Mouse (Mus musculus): ENCODE data around the gene Trim6. TPM values are rescaled to one million over a fixed set of nuclear protein-coding genes. Genes with fewer than 3 reads are reported as not detected.
"Not testable (repeated sequence)": the region's sequence is repeated elsewhere in the genome, so short reads cannot be mapped to it uniquely, and the experiment has no call there.

The Trim6 gene
- polyA plus RNA-seq (2015; fragmentation: Nextera tagmentation; extraction: Ambion mirVana) = 0.75 and 0.99 TPM in 2 replicates

DNA sequence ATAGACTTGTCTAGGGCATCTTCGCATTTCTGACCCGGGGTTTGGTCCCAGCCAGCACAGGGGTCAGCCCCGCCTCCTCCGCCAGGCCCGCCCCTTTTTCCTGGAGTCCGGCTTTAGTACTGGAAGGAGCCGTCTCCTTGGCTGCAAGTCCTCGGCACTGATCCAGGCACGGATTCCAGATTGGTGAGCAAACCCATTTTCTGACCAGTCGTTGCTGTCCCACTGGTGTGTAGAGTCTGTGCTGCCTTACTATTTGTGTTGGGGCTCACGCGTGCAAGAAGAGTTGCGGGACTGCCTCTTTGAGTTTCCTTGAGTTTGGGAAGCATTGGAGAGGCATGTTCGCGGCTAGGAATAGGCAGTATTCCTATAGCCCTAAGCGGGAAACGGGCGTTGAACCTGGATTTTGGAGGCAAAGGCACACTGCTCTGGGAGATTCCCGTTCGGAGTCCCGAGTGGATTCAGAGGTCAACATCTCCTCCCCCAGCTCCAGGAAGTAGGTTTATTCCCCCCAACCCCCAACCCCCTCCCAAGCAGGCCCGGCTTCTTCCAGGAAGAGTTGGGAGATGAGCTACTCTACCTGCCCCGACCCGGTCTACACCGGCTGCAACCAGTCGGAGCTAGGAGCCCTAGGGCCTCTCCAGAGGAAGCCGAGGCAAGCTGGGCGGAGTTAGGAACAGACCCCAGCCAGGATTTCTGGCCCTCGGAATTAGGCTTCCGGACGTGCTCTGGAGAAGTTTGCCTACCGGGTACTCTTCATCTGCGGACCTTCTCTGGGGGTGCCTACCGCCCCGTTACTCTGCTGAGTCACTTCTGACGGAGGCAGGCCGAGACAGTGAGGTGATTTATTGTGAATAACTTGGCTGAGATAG, at the start of gene Trim6:
Trim6 (plus strand) TSS at position 93 of the 869 bp plus-strand sequence.
- peak; percentile 15 for DNase-seq (ENCODE audit: low spot score)

- DNase-seq (ENCODE audit: low spot score) = peak; percentile 60
Observed at GRCm38 (mm10) chr7:104169634-104170204, 48.9 kb upstream of the Trim6 start.

DNA sequence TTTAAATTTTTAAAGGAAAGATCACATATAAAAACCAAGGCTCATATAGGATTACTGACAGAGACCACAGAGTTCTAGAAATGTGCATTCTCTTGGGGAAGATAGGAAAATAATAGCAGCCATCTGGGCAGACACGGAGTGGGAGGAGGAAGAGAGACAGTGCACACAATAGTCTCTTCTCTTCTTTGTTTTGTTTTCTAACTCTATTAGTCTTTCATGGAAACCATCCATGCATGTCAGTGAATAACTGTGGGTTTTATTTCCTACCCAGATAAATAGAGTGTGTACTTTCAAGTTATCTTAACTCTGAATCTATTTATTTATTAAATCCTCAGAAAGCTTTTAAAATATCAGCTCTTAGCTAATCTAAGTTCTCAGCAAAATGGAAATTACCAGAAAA, 43.5 kb upstream of the Trim6 start:
- no peak for DNase-seq (ENCODE audit: low spot score)

DNA sequence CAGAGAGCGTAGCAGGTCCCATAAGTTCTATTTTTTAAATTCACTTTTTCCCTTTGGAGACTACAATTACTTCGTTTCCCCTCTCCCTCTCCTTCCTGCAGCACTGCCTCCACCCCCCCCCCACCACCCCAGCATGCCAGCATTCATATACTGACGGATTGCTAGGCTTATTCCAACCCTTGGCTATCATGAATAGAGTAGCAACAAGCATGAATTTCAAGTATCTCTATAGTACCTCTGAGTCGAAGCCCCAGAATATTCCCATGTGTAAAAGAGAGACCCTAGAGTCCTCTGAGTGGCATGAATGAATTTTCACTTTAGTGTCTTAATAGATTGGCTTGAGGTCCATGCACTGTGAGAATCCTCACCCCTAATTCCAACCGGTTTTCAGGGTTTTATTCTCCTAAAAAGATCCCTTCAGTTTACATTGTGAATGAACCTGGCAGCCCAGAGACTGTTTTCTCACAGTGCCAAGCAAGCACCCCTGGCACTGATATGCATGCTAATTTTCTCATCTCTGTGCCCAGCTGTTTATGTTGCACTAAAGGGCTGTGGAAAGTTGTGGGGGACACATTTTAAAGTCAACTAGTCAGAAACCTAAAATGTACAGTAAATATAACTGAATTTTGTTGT, 40.1 kb upstream of the Trim6 start:
- no peak for DNase-seq (ENCODE audit: low spot score)

- DNase-seq (ENCODE audit: low spot score) = no peak
Observed at GRCm38 (mm10) chr7:104179074-104179473, 39.5 kb upstream of the Trim6 start.

DNA sequence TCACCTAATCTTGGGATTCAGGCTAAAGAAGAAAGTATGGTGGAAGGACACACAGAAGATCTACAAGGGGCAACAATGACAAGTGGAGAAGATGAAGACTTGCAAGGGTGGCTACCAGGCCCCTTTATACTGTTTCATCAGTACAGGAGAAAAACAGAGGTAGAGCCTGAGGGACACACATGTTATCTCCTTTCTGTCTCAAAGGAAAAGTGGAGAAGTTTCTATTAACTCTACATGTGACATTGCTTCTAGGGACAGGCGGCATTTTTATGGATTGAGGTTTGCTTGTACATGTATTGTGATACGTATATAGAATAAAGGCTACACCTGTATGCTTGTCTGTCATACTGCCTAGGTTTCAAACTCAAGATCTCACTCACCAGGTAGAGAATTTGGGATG, 35.3 kb upstream of the Trim6 start, which contains the start of gene Olfr648:
Olfr648 (minus strand) TSS at position 101 of the 400 bp plus-strand sequence.
- DNase-seq (ENCODE audit: low spot score) = no peak

- peak; percentile 19 for DNase-seq (ENCODE audit: low spot score)
Observed at GRCm38 (mm10) chr7:104191275-104191674, 27.3 kb upstream of the Trim6 start.

- DNase-seq (ENCODE audit: low spot score) = no peak
Observed at GRCm38 (mm10) chr7:104195885-104196284, 22.7 kb upstream of the Trim6 start, which contains the start of gene Olfr649. Gene Olfr649, minus strand, starts transcription at chr7:104195985.

- peak; percentile 74 for DNase-seq (ENCODE audit: low spot score)
Observed at GRCm38 (mm10) chr7:104199822-104200221, 18.8 kb upstream of the Trim6 start.

- DNase-seq (ENCODE audit: low spot score) = no peak
Observed at GRCm38 (mm10) chr7:104206197-104206596, 12.4 kb upstream of the Trim6 start.

- DNase-seq (ENCODE audit: low spot score) = no peak
Observed at GRCm38 (mm10) chr7:104216011-104216535, 2.5 kb upstream of the Trim6 start.

DNA sequence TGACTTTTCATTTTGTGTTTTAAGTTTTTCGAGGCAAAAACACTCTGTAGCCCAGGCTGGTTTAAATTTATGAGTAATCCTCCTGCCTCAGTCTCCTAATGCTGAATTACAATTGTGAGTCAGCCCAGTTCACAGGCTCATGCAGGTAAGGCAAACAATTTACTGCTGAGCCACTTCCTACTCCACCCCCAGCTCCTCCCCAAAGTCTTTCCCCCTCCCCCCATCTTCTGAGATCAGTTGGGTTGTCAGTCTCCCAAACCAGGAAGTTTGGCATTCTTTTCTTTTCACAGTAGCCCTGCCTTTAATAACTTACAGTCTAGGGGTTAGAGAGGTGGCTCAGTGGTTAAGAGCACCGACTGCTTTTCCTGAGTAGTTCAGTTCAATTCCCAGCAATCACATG, 712 bp upstream of the Trim6 start:
- peak; percentile 30 for DNase-seq (ENCODE audit: low spot score)

GRCm38 (mm10) chr7:104231203-104231602, 12.6 kb downstream of the Trim6 start:
- peak; percentile 50 for DNase-seq (ENCODE audit: low spot score)

GRCm38 (mm10) chr7:104240857-104241256, 22.3 kb downstream of the Trim6 start:
- DNase-seq (ENCODE audit: low spot score) = no peak

GRCm38 (mm10) chr7:104243616-104244015, 25.0 kb downstream of the Trim6 start:
- no peak for DNase-seq (ENCODE audit: low spot score)

DNA sequence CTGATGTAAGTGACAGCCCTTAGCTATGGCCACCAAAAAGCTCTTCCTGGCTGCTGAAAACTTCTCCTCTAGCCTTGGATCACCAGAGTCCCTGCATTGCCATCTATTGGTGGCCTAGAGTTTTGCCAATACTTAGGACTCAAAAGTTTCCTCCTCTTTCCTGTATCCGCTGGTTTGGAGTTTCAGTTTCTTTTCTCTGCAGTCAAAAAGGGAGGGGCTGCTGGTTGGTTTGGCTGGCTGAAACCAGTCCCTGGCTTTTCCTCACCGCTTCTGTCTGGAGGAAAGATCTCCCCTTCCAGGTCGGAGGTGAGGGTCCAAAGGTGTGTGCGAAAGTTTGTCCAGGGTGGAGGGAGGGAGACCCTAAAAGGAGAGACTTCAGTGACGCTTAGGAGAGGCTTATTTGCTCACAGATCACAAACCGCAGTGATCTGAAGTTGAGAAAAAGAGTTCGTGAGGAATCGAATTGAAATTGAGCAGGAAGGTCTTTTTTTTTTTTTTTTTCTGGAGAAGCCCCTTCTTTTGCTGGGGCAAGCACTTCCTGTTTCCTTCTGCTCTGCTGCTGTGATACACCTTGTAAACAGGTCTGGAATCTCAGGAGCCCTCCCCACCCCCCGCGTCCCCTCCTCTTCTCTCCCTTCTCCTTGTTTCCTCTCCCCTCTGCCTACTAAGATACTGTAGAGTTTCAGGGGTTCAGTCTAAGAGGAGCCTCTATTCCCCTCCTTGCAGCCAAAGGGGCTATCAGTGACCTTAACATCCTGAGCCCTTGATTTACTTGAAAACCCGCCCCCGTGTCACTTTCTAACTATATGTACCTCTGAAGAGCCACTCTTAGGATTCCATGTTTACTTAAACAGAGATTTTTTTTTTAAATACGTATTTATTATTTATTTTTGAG, 25.9 kb downstream of the Trim6 start, which contains the start of gene Trim34a:
Trim34a (plus strand) TSS at position 171 of the 895 bp plus-strand sequence.
- DNase-seq (ENCODE audit: low spot score) = peak; percentile 82

GRCm38 (mm10) chr7:104260380-104260779, 41.8 kb downstream of the Trim6 start:
- not testable (repeated sequence) for DNase-seq (ENCODE audit: low spot score)

GRCm38 (mm10) chr7:104265335-104265734, 46.7 kb downstream of the Trim6 start:
- not testable (repeated sequence) for DNase-seq (ENCODE audit: low spot score)

GRCm38 (mm10) chr7:104279361-104279760, 60.8 kb downstream of the Trim6 start:
- DNase-seq (ENCODE audit: low spot score) = not testable (repeated sequence)
